Mouse (Mus musculus) CH12.LX (cell line): ENCODE measurements at regions not wholly inside any gene's neighbourhood (a gene's known extent, or its start where the extent isn't known, plus 50 kb on each side); places are given as distances from the start of the nearest gene placed in this dataset.

ENCODE experiments used
- DNase-seq: peaks from one replicate; pipeline ENCODE4 v3.0.0-alpha.2; 2013; ENCODE audit errors: extremely low read depth
- H3K27ac ChIP-seq: 2 replicates; pipeline ENCODE4 v1.5.1; 2012; ENCODE audit warnings: low read depth, mild to moderate bottlenecking, control low read depth, moderate library complexity; ENCODE audit not compliant: insufficient read depth
- H3K27me3 ChIP-seq: replicated peaks from 2 replicates; pipeline ENCODE3; 2012; ENCODE audit warnings: inconsistent platforms
- H3K36me3 ChIP-seq, 2 experiments: replicated peaks in 1 of 2; 2 replicates each; pipeline versions ENCODE3 to v1.6.1; 2012; ENCODE audit warnings: inconsistent platforms in 1 of 2, low read length in 1 of 2, mild to moderate bottlenecking in 1 of 2, mixed read lengths in 1 of 2, moderate library complexity in 1 of 2; ENCODE audit not compliant: control insufficient read depth in 1 of 2, insufficient read depth in 1 of 2
- H3K4me1 ChIP-seq, 2 experiments: 2 replicates each; pipeline ENCODE4 v1.6.1; 2012; ENCODE audit warnings: inconsistent platforms in 1 of 2, moderate library complexity in 1 of 2; ENCODE audit not compliant: insufficient read depth in 2 of 2, control insufficient read depth in 1 of 2
- H3K4me2 ChIP-seq: 2 replicates; pipeline ENCODE4 v1.6.1; 2012; ENCODE audit warnings: low read depth, mild to moderate bottlenecking, control low read depth; ENCODE audit not compliant: poor library complexity, insufficient read depth, severe bottlenecking
- H3K4me3 ChIP-seq, 3 experiments: fragments of 150-350 bp in 1 of 3; sonication (generic) in 1 of 3; replicated peaks in 1 of 3; 2 replicates each; pipeline versions ENCODE3 to v1.5.1; 2011 to 2012; ENCODE audit warnings: low read depth in 2 of 3, low read length in 2 of 3, mild to moderate bottlenecking in 2 of 3, moderate library complexity in 2 of 3, control low read depth in 1 of 3, improper control_type of control experiment in 1 of 3, inconsistent platforms in 1 of 3, mixed read lengths in 1 of 3; ENCODE audit not compliant: poor library complexity in 1 of 3
- H3K79me2 ChIP-seq: replicated peaks from 2 replicates; pipeline ENCODE4 v1.6.1; 2012; ENCODE audit warnings: mild to moderate bottlenecking, moderate library complexity; ENCODE audit not compliant: control insufficient read depth, poor library complexity, insufficient read depth, severe bottlenecking; ENCODE audit errors: extremely low read depth
- H3K9ac ChIP-seq: 2 replicates; pipeline ENCODE4 v1.6.1; 2012; ENCODE audit warnings: low read depth, mild to moderate bottlenecking, control low read depth, moderate library complexity; ENCODE audit not compliant: insufficient read depth
- H3K9me3 ChIP-seq: replicated peaks from 2 replicates; pipeline ENCODE3; 2012; ENCODE audit warnings: low read length, inconsistent platforms, mixed read lengths
- CHD1 ChIP-seq: IDR thresholded peaks from 2 replicates; pipeline ENCODE4 v1.6.1; 2012; ENCODE audit warnings: low read depth, low read length, improper control_type of control experiment, inconsistent platforms
- CTCF ChIP-seq, 2 experiments: IDR thresholded peaks in 1 of 2; conservative IDR thresholded peaks in 1 of 2; 2 replicates each; pipeline ENCODE4 v1.5.1; 2011 to 2012; ENCODE audit warnings: low read depth in 2 of 2, low read length in 2 of 2, improper control_type of control experiment in 1 of 2, inconsistent platforms in 1 of 2, mild to moderate bottlenecking in 1 of 2, moderate library complexity in 1 of 2
- GABPA ChIP-seq: IDR thresholded peaks from 2 replicates; pipeline ENCODE4 v1.6.1; 2012; ENCODE audit warnings: low read depth, low read length, improper control_type of control experiment, inconsistent platforms; ENCODE audit not compliant: insufficient replicate concordance
- HCFC1 ChIP-seq: IDR thresholded peaks from 2 replicates; pipeline ENCODE4 v1.6.1; 2012; ENCODE audit warnings: low read depth, mild to moderate bottlenecking, inconsistent platforms, low read length, improper control_type of control experiment
- MAFK ChIP-seq: IDR thresholded peaks from 2 replicates; pipeline ENCODE4 v1.6.1; 2011; ENCODE audit warnings: low read length, improper control_type of control experiment; ENCODE audit not compliant: insufficient replicate concordance
- MAZ ChIP-seq: IDR thresholded peaks from 2 replicates; pipeline ENCODE4 v1.6.1; 2012; ENCODE audit warnings: low read depth, mild to moderate bottlenecking, inconsistent platforms, low read length, improper control_type of control experiment, moderate library complexity
- MEF2A ChIP-seq: IDR thresholded peaks from 2 replicates; pipeline ENCODE4 v1.6.1; 2014; ENCODE audit warnings: low read depth, mild to moderate bottlenecking, inconsistent platforms, low read length, improper control_type of control experiment, borderline replicate concordance
- MYC ChIP-seq: IDR thresholded peaks from 2 replicates; pipeline ENCODE4 v1.6.1; 2011; ENCODE audit warnings: low read depth, mild to moderate bottlenecking, improper control_type of control experiment, low read length
- NELFE ChIP-seq: IDR thresholded peaks from 2 replicates; pipeline ENCODE4 v1.6.1; 2011; ENCODE audit warnings: low read depth, low read length, improper control_type of control experiment
- RCOR1 ChIP-seq: conservative IDR thresholded peaks from 2 replicates; pipeline ENCODE4 v1.6.1; 2012; ENCODE audit warnings: low read depth, mild to moderate bottlenecking, inconsistent platforms, low read length, improper control_type of control experiment
- SIN3A ChIP-seq: IDR thresholded peaks from 2 replicates; pipeline ENCODE4 v1.6.1; 2012; ENCODE audit warnings: low read length, improper control_type of control experiment, inconsistent platforms
- SMC3 ChIP-seq: IDR thresholded peaks from 2 replicates; pipeline ENCODE4 v1.6.1; 2011; ENCODE audit warnings: low read depth, low read length, improper control_type of control experiment
- TBP ChIP-seq: conservative IDR thresholded peaks from 2 replicates; pipeline ENCODE4 v1.6.1; 2011; ENCODE audit warnings: low read depth, low read length, improper control_type of control experiment
- TCF12 ChIP-seq: IDR thresholded peaks from 2 replicates; pipeline ENCODE4 v1.6.1; 2014; ENCODE audit warnings: low read depth, mild to moderate bottlenecking, inconsistent platforms, low read length, improper control_type of control experiment
- UBTF ChIP-seq: IDR thresholded peaks from 2 replicates; pipeline ENCODE4 v1.6.1; 2012; ENCODE audit warnings: low read depth, mild to moderate bottlenecking, inconsistent platforms, low read length, improper control_type of control experiment, moderate library complexity
- USF1 ChIP-seq: IDR thresholded peaks from 2 replicates; pipeline ENCODE4 v1.6.1; 2014; ENCODE audit warnings: low read depth, mild to moderate bottlenecking, inconsistent platforms, low read length, improper control_type of control experiment
- USF2 ChIP-seq: conservative IDR thresholded peaks from 2 replicates; pipeline ENCODE4 v1.6.1; 2011; ENCODE audit warnings: low read depth, low read length, improper control_type of control experiment
- ZKSCAN1 ChIP-seq: IDR thresholded peaks from 2 replicates; pipeline ENCODE4 v1.6.1; 2012; ENCODE audit warnings: low read depth, inconsistent platforms, low read length, improper control_type of control experiment, borderline replicate concordance
- ZMIZ1 ChIP-seq: IDR thresholded peaks from 2 replicates; pipeline ENCODE4 v1.6.1; 2012; ENCODE audit warnings: low read depth, mild to moderate bottlenecking, inconsistent platforms, low read length, improper control_type of control experiment
- dilution Hi-C: fragments of 300-500 bp; cut with MboI; formaldehyde crosslinking; loops from 2 replicates; pipeline ENCODE4 v1.14.3; 2020; ENCODE audit warnings: low sequenced_read_pairs; ENCODE audit not compliant: extremely low pct_unique_long_range_greater_than_20kb, extremely low pct_ligation_motif_present
- in situ Hi-C: fragments of 300-500 bp; cut with MboI; formaldehyde crosslinking; loops from 3 replicates; pipeline ENCODE4 v1.14.3; 2019; ENCODE audit warnings: low sequenced_read_pairs, low pct_ligation_motif_present, low pct_unique_long_range_greater_than_20kb, mixed read lengths

DNA sequence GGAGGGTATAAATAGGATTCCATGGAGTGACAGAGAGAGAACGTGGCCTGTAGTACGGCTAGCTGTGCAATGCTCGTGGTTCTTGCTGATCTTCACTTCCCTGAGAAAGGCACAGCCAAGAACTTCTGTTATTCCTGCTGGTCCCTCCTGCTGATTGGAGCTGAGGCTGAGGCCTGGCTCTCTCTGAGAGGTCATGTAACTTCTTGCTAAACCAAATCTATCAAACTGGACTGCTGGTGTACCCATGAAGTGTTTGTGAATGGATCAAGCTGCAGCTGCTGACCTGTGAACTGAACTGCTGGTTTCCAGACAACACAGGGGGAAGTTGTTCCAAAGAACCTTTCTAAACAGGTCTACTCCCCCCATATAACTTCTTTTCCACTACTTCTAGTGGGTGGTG, 297.9 kb downstream of the Nuf2 start:
- no peaks in the 10 kb centered on the region for H3K36me3 ChIP-seq

DNA sequence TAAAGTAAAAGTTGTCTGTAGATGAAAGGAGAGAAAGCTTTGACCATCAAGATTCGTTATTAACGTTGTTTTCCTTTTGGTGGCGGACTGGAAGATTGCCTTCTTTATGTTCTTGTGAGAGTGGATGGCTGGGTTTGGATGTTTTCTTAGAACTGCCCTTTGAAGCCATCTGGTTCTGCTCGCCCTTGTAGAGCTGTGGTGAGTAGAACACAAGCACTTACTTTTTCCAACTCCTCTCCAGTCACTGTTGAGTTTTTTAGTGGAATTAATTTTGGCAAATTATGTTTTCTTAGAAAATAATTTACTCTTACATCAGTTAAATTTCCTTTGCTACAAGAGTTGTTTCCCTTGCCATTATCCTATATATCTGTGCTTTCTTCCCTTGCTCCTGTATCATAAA, 301.2 kb downstream of the Nuf2 start:
- Histone ChIP-seq H3K4me2 (no peak overlapping the region), H3K4me1 (no peaks in the 10 kb centered on the region), H3K79me2 (no peaks in the 10 kb centered on the region), H3K27ac (no peak overlapping the region), H3K9ac (no peak overlapping the region), H3K4me3 (no peak overlapping the region), H3K9me3 (peaks cover 29% of the 10 kb centered on the region), H3K36me3 (no peaks in the 10 kb centered on the region), H3K27me3 (no peaks in the 10 kb centered on the region)
- dilution Hi-C loops = no loop called here
- no peak for DNase-seq
- in situ Hi-C loops = no loop called here
- no peak for TF ChIP-seq GABPA
- TF ChIP-seq SIN3A = no peak
- TF ChIP-seq MAZ = no peak
- TF ChIP-seq TCF12 = no peak
- TF ChIP-seq NELFE = no peak
- TF ChIP-seq MYC = no peak
- no peak for TF ChIP-seq ZMIZ1

More for the DNA sequence above, 297.9 kb downstream of the Nuf2 start:
- DNase-seq = no peak
- H3K4me3 ChIP-seq = no peak overlapping the region
- H3K4me2 ChIP-seq = no peak overlapping the region
- no peaks in the 10 kb centered on the region for H3K79me2 ChIP-seq
- TF ChIP-seq TBP (no peak), MAFK (no peak)
- H3K4me1 ChIP-seq = no peaks in the 10 kb centered on the region
- peaks cover 35% of the 10 kb centered on the region for H3K9me3 ChIP-seq
- dilution Hi-C loops (no loop called here), in situ Hi-C loops (no loop called here)
- H3K27ac ChIP-seq = no peak overlapping the region
- no peak overlapping the region for H3K9ac ChIP-seq
- no peaks in the 10 kb centered on the region for H3K27me3 ChIP-seq

GRCm38 (mm10) chr1:169224431-169224830, 306.8 kb downstream of the Nuf2 start:
- no peaks in the 10 kb centered on the region for H3K79me2 ChIP-seq
- in situ Hi-C loops = no loop called here
- no peak for TF ChIP-seq USF2
- TF ChIP-seq UBTF = no peak
- no peak for TF ChIP-seq USF1
- TF ChIP-seq RCOR1 = no peak
- no peak for TF ChIP-seq CHD1
- TF ChIP-seq CTCF (conservative IDR thresholded peaks at IDR 0.05 in 1 of 2, IDR thresholded peaks at IDR 0.05 in 1 of 2; ENCODE audit: low read depth in 2 of 2, low read length in 2 of 2) = no peak
- TF ChIP-seq SMC3 = no peak
- TF ChIP-seq ZKSCAN1 = no peak
- no peak for TF ChIP-seq MEF2A
- TF ChIP-seq SIN3A = no peak
- TF ChIP-seq MAFK = no peak
- TF ChIP-seq HCFC1 = no peak

More at GRCm38 (mm10) chr1:169224431-169224830, 306.8 kb downstream of the Nuf2 start:
- Histone ChIP-seq H3K9ac (no peak overlapping the region), H3K27ac (no peak overlapping the region), H3K9me3 (peaks cover 49% of the 10 kb centered on the region), H3K36me3 (no peaks in the 10 kb centered on the region), H3K4me3 (no peak overlapping the region), H3K27me3 (no peaks in the 10 kb centered on the region), H3K4me2 (no peak overlapping the region), H3K4me1 (no peaks in the 10 kb centered on the region)
- no peak for DNase-seq
- dilution Hi-C loops = no loop called here
